Mouse (Mus musculus) embryo, embryonic 11 days (tissue): ENCODE data around the gene Ipo11.
"Not testable (repeated sequence)": the region's sequence is repeated elsewhere in the genome, so short reads cannot be mapped to it uniquely, and the experiment has no call there.

Source experiments
- DNase-seq: peaks from one replicate; pipeline ENCODE4 v3.0.0-alpha.2; 2015

Ipo11 gene

DNA sequence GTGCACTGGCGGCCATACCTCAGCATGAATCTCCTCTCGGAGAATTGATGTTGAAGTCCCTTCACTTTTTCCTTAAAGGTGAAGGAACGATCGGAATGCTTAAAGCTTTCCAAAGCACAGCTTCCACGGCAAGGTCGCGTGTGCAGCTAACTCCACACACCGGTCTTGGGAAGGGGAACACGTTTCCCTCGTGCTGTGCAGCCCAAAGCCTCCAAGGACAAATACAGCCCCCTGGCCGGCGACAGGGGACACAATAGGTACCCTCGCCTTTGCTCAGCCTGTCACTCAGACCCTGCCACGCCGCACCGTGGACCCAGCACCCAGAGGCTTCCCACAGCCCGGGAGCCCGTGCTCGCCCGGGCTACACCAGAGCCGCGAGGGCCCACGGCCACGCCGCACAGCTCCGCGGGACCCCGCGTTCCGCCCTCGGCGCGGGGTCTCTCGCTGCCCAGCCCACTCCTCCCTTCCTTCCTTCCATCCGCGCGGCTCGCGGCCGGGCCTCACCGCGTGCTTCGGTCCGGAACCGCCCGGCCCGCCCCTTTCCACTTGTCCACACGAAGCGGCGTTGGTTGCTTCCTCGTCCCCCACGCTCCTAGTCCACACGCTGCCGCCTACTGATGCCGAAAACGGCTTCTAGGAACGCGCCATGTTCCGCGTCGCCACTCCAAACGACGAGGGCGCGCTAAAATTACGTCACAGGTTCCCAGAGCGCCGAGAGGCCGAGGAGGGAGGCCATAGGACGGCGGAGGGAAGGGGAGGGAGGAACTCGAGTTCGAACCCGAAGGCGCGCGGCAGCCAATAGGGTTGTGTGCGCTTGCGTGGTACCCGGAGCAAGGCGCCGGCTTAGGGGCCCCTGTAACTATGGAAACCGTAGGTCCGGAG is at the start of gene Ipo11:
Ipo11 (minus strand) TSS at position 703 of the 882 bp plus-strand sequence.
- peak; percentile 99 for DNase-seq

GRCm38 (mm10) chr13:106961496-106961895 is 24.7 kb upstream of the Ipo11 start:
- no peak for DNase-seq

- DNase-seq: no peak
Observed at GRCm38 (mm10) chr13:106960557-106960956, 23.8 kb upstream of the Ipo11 start.

GRCm38 (mm10) chr13:106958286-106958685 is 21.5 kb upstream of the Ipo11 start:
- no peak for DNase-seq

DNA sequence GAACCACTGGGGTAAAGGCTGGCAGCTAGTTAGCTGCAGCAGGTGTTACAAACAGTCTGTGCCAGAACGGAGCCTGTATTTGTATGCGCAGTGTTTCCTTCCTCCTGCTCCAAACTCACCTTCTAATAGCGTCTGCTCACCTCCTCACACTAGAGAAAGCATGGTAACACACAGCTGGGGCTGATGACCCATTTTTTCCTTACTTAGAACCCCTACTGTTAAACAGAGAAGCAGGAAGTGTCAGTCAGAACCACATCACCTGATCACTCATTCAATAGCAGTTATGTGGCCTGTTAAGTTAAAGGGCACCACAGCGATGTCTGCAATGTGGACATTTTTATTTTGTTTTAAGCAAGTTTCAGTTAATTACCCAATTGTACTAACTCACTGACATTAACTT is 20.8 kb upstream of the Ipo11 start:
- no peak for DNase-seq

- DNase-seq: no peak
Observed at GRCm38 (mm10) chr13:106954880-106955279, 18.1 kb upstream of the Ipo11 start.

- no peak for DNase-seq
Observed at GRCm38 (mm10) chr13:106947583-106947982, 10.8 kb upstream of the Ipo11 start.

- peak; percentile 95 for DNase-seq
Observed at GRCm38 (mm10) chr13:106946594-106947540, 10.1 kb upstream of the Ipo11 start, which contains the start of gene Dimt1. Gene Dimt1 (plus strand): TSS chr13:106947127.

- DNase-seq: no peak
Observed at GRCm38 (mm10) chr13:106945518-106945917, 8.8 kb upstream of the Ipo11 start.

GRCm38 (mm10) chr13:106942721-106943120 is 6.0 kb upstream of the Ipo11 start:
- DNase-seq: no peak

DNA sequence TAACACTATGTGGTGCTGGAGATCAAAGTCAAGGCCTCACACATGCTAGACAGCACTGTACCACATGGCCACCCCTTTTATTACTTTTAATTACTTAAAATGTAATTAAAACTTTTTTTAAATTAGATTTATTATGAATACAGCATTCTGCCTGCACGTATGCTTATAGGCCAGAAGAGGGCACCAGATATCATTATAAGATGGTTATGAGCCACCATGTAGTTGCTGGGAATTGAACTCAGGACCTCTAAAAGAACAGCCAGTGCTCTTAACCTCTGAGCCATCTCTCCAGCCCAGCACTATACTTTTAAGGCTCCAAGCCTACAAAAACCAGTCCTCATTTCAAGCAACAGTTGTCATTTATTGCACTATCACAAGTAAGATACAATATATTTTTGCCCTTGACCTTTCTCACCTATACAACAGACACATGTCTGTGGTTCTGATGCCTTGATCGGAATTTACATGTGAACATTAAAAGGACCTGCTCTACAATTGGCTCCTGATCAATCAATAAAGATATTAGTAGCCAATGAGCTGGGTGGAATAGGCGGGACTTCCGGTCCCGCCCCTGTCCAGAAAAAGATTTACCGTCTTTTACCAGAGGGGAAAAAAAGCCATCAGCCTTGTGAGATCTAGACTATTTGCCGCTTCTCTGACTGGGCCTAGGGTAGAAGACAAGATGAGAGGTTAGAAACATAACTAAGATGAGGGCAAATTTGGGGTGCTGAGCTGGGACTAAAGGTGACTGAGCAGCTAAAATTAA is 4.6 kb upstream of the Ipo11 start:
- DNase-seq: peak; percentile 72

GRCm38 (mm10) chr13:106937138-106937472 is 347 bp upstream of the Ipo11 start:
- no peak for DNase-seq

DNA sequence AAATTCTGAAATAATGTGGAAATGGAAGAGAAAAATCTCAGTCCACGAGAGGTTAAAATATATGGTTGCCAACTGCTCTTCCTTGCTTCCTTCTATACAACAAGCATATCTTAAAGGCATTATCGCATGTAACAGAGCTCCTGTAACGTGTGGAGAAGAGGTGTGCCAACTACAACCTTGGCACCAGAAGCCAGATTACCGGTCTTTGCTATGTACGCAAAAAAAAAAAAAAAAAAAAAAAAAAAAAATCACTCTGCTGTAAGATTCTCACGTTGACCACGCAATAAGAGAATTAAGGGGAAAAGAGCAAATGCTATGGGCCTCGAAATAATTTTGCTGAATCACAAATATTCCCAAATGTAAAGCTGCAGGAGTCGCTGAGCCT is 895 bp downstream of the Ipo11 start:
- DNase-seq: no peak

- no peak for DNase-seq
Observed at GRCm38 (mm10) chr13:106929201-106929600, 7.6 kb downstream of the Ipo11 start.

DNA sequence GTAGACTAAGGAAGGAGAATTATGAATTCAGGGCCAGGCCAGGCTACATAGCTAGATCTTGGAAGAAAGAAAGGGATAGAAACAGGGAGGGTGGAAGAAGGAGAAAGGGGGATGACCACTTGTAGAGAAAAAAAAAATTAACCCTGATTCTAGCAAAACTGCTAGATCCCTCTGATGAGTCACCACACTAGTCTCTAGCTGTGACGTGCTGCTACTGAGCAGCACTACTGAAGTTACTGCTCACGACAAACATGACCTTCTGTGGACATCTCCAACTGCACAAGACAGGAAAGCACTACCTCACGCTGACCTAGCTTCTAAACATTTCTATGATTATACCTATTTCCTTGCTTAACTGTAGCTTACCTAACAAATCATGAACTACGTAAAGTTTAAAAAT is 8.5 kb downstream of the Ipo11 start:
- DNase-seq: no peak

DNA sequence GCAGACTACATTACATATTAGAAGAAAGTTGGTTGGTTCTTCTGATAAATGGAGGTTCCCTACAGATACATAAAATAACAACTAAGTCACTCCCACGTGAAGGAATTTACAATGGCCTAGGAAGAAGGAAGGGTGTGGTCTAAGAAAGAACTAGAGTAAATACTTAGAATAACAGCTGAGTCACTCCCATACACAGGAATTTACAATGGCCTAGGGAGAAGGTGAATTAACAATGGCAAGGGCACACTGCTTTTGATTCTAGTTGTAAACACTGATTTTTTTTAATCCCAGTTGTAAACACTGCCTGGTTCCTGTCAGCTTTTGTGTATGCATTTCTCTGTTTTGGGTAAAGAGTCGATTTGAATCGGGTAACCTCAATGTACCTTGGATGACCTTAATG is 10.8 kb downstream of the Ipo11 start:
- not testable (repeated sequence) for DNase-seq

DNA sequence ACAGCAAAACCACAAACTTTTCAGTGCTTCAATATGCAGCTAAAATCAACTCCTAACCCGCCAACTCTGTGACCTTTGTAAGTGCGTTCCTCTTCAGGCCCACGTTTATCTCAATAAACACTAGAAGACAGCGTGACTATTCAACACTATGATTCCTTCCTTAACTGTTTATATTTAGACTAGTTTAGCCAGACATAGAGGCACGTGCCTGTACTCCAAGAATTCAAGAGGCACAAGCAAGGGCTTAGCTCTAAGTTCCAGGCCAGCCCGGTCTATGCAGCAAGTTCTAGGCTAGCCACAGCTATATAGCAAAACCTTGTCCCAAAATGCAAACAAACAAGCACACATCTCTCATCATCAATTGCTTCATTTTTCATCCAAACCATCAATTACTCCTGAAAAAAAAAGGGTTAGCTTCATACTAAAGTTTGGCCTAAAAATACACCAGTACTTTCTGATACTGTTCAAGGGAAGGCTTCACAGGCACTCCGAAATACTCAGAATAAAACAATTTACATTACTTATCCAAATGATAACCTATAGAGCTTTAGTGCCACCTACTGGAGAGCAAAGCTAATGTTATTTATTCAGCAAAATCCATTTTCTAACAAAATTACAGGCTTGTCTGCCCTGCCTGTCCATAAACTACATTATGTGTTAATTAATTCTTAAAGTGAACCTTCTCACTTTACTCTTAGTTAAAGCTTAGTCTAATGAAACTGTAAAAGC is 18.3 kb downstream of the Ipo11 start:
- DNase-seq: peak; percentile 68

- DNase-seq: no peak
Observed at GRCm38 (mm10) chr13:106913125-106913736, 23.5 kb downstream of the Ipo11 start.

- no peak for DNase-seq
Observed at GRCm38 (mm10) chr13:106910096-106910495, 26.7 kb downstream of the Ipo11 start.

- DNase-seq: no peak
Observed at GRCm38 (mm10) chr13:106907273-106907672, 29.5 kb downstream of the Ipo11 start.

DNA sequence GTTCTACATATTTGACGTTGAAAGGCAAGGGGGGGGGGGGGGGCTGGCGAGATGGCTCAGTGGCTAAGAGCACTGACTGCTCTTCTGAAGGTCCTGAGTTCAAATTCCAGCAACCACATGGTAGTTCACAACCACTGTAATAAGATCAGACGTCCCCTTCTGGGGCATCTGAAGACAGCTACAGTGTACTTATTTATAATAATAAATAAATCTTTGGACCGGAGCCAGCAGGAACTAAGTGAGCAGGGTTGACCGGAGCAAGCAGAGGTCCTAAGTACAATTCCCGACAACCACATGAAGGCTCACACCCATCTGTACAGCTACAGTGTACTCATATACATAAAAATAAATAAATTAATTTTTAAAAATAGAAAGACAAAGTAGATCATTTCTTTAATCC is 31.6 kb downstream of the Ipo11 start:
- not testable (repeated sequence) for DNase-seq

DNA sequence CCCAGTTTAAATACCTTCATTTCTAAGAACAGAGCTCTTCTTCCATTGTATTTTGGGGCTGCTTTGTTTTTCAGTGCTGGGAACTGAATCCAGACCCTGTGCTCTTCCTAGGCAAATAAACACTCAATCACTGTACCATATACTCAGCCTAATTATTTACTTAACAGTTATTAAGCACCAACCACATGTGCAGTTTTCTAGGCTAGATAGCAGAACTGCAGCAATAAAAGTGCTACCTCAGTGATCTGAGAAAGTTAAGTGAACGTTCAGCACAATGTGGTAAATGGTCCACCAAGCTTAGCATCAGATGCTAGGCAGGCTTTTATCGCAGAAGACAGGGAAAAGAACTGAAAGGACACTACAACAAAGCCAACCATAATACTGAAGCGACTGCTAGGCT is 32.1 kb downstream of the Ipo11 start:
- DNase-seq: no peak
